Mouse (Mus musculus) left cerebral cortex, adult 8-10 months (tissue): ENCODE data around the gene Tmem179. TPM values are rescaled to one million over a fixed set of nuclear protein-coding genes. Genes with fewer than 3 reads are reported as not detected.

Experiments used
- DNase-seq, 2 experiments: peaks; one replicate each; pipeline ENCODE4 v3.0.0; 2022; ENCODE audit warnings: low spot score in 2 of 2
- total RNA-seq, 4 experiments: library from RNA; stranded (reverse); gene quantifications; 2 replicates each; pipeline ENCODE4 v1.2.4; 2022

The Tmem179 gene
- total RNA-seq, 4 experiments from 2014 or later = 115 to 127 (median 124) TPM

- no peak for DNase-seq
Measured at GRCm38 (mm10) chr12:112463750-112464444, 52.6 kb downstream of the Tmem179 start.

GRCm38 (mm10) chr12:112463209-112463608 is 53.3 kb downstream of the Tmem179 start:
- no peak for DNase-seq

- no peak for DNase-seq
Measured at GRCm38 (mm10) chr12:112462423-112462822, 54.1 kb downstream of the Tmem179 start.

GRCm38 (mm10) chr12:112457839-112458238 is 58.7 kb downstream of the Tmem179 start:
- peak; percentile 55 to 85 for DNase-seq

- DNase-seq = no peak
Measured at GRCm38 (mm10) chr12:112456144-112456713, 60.3 kb downstream of the Tmem179 start.

GRCm38 (mm10) chr12:112451826-112452225 is 64.7 kb downstream of the Tmem179 start:
- no peak for DNase-seq

- DNase-seq = no peak
Measured at GRCm38 (mm10) chr12:112451381-112451780, 65.2 kb downstream of the Tmem179 start.

GRCm38 (mm10) chr12:112450883-112451282 is 65.7 kb downstream of the Tmem179 start:
- DNase-seq = no peak

Other genes with a start within 250 kb of the Tmem179 start
- under 1 TPM; 0.20 to 0.37 (median 0.34) TPM for gene A530016L24Rik, start 27.3 kb downstream of the Tmem179 start, total RNA-seq
- gene Inf2, start 72.0 kb upstream of the Tmem179 start, total RNA-seq = 100 to 1,000 TPM; 171 to 194 (median 182) TPM
- gene Adssl1, start 103.3 kb upstream of the Tmem179 start, total RNA-seq = 10 to 100 TPM; 21.8 to 41.0 (median 28.6) TPM
- 10 to 100 TPM; 16.8 to 26.8 (median 23.8) TPM for gene Siva1, start 127.9 kb upstream of the Tmem179 start, total RNA-seq
- gene Akt1, start 158.1 kb upstream of the Tmem179 start, total RNA-seq = 100 to 1,000 TPM; 158 to 174 (median 171) TPM
- 1 to 10 TPM in 2 of 4 experiments, under 1 TPM in 2; 0.81 to 1.7 (median 1.1) TPM for gene Zbtb42, start 162.1 kb upstream of the Tmem179 start, total RNA-seq
- gene Cep170b, start 203.7 kb upstream of the Tmem179 start, total RNA-seq = 100 to 1,000 TPM; 252 to 327 (median 295) TPM
- gene Pld4, start 243.9 kb upstream of the Tmem179 start, total RNA-seq = 10 to 100 TPM in 3 of 4 experiments, 1 to 10 TPM in 1; 10.0 to 22.8 (median 16.5) TPM